Mouse (Mus musculus): ENCODE measurements around the gene Nup85. TPM values are rescaled to one million over a fixed set of nuclear protein-coding genes. Genes with fewer than 3 reads are reported as not detected.

Nup85 gene
- 10 to 100 TPM; 45.5 to 50.1 TPM for total RNA-seq (2023)

DNA sequence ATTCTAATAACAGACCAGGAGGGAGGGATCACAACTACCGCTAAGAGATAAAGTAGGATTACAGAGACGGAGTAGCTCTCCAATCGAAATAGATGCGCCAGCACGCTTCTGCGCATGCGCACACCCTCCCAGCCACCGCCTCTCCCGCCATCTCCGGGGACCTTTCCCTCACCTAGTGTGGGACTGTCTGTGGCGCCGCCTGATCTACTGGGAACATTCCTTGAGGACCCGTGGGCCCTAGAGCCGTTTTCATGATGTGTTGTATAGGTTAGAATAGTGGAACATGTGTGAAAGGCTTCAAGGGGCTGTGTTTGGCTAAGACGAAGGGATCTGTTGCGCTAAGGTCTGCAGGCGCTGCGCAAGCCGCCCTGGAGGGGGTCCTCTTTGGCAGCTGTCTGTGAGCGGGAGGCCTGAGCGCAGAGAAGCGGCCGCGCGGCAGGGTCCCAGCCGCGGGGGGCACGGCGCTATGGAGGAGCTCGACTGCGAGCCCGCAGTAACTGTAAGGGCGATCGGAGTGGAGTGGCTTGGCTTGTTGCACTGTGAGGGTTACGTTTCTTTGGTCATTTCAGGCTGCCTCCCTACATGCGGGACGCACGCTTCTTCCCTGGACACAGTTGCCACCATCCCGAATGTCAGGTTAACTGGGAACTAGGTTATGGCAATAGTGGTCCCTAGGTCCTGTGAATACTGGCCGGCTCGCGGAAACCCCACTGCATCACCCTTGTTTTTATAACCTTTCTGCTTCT, at the start of gene Nup85:
Gene Nup85, plus strand, starts transcription at position 371 of the 746 bp plus-strand sequence.

GRCm38 (mm10) chr11:115536038-115536681, 28.1 kb upstream of the Nup85 start, which contains the start of gene Sumo2:
Gene Sumo2, minus strand, starts transcription at chr11:115536276.

DNA sequence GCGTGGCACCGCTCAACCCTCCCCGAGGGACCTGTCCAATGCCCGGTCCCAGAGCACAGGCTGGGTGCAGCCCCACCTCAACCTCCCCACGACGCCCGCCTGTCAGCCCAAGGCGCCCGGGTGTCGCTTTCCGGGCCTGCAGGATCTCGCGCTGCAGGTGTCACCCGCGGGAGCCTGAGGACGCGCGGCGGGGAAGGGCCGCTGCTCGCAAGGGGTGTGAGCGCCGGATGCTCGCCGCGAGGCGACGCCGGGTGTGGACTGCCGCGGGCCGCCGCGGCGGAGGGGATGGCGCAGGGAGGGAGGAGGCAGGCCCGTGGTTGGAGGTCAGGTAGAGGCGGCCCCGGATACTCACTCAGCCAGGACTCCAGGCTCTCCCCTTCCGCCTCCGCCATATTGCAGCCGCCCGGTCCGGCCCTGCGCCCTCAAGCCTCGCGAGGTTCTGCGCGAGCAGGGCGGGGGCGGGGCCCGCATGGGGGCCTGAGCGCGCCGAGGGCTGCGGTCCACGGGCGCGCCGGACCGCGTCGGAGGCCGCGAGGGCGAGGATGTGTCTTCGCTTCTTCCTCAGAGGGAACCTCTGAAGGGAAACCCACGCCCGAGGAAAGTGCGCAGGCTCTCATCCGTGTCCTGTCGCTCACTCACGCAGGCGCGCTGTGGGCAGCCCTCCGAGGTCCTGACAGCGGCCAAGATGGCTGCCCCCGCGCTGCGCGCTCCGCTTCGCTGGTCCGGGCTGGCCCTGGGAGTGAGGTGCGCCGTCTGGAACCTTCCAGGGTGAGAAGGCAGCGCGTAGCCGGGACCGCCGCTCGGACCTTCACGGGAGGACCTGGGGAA, 39.5 kb downstream of the Nup85 start, which contains the start of the genes Mrps7 and Gga3:
Gene Mrps7, plus strand, starts transcription at position 450 of the 828 bp plus-strand sequence.
Gene Gga3, minus strand, starts transcription at position 576 of the 828 bp plus-strand sequence.

DNA sequence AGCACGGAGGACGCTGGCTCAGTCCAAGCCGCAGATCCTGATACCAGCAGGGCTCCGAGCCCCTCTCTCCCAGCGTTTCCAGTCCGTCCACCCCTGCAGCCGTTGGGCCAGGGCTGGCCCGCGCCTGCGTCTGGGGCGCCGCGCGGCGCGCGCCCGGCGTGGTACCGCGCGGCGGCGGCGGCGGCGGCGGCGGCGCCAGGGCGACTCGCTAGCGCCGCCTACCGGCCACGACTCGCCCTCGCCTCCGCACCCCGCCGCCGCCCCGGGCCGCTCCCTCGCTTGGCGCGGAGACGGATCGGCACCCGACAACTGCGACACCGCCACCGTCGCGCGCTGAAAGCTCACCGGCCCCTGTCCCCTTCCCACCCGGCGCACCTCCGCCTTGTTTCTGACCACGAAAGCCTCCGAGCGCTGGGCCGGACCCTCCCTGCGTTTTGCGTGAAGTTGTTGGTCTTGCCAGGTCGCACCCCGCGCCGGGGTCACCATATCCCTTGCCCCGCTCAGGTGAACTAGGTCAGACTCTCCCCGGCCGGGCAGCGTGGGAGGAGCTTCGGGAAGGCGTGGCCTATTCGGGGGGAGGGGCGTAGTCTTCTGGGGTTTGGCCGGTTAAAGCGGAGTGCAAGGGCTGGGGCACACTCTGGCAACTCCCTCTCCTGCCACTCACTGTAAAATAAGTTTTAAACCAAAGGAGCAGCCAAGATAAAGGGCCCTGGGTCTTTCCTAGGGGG, 48.3 kb downstream of the Nup85 start, which contains the start of gene Mif4gd:
Gene Mif4gd, minus strand, starts transcription at position 560 of the 728 bp plus-strand sequence.

GRCm38 (mm10) chr11:115627705-115628464, 63.7 kb downstream of the Nup85 start, which contains the start of gene Slc25a19:
Gene Slc25a19, minus strand, starts transcription at chr11:115628295.

Other genes starting within 250 kb of the Nup85 start
- not detected for gene Ush1g, start 242.4 kb upstream of the Nup85 start, total RNA-seq (2023)
- gene Otop3, start 229.7 kb upstream of the Nup85 start, total RNA-seq (2023) = not detected
- under 1 TPM; 0.18 to 0.49 TPM for gene Hid1, start 196.7 kb upstream of the Nup85 start, total RNA-seq (2023)
- under 1 TPM; 0.38 to 0.64 TPM for gene Cdr2l, start 182.5 kb upstream of the Nup85 start, total RNA-seq (2023)
- 10 to 100 TPM; 34.2 to 41.2 TPM for gene Mrpl58, start 160.7 kb upstream of the Nup85 start, total RNA-seq (2023)
- 100 to 1,000 TPM; 211 to 231 TPM for gene Atp5h, start 144.5 kb upstream of the Nup85 start, total RNA-seq (2023)
- 10 to 100 TPM; 18.7 to 19.1 TPM for gene Kctd2, start 144.3 kb upstream of the Nup85 start, total RNA-seq (2023)
- gene Trim80, start 123.9 kb upstream of the Nup85 start, total RNA-seq (2023) = not detected
- gene Slc16a5, start 102.0 kb upstream of the Nup85 start, total RNA-seq (2023) = not detected
- gene Armc7, start 88.8 kb upstream of the Nup85 start, total RNA-seq (2023) = 10 to 100 TPM; 42.7 to 53.4 TPM
- 10 to 100 TPM; 48.4 to 49.1 TPM for gene Nt5c, start 72.6 kb upstream of the Nup85 start, total RNA-seq (2023)
- gene Jpt1, start 50.0 kb upstream of the Nup85 start, total RNA-seq (2023) = 100 to 1,000 TPM; 148 to 154 TPM
- gene Sumo2, start 28.2 kb upstream of the Nup85 start, total RNA-seq (2023) = 100 to 1,000 TPM; 171 to 188 TPM
- 10 to 100 TPM; 11.0 to 19.1 TPM for gene Mrps7, start 39.5 kb downstream of the Nup85 start, total RNA-seq (2023)
- gene Gga3, start 39.6 kb downstream of the Nup85 start, total RNA-seq (2023) = 10 to 100 TPM; 45.3 to 59.9 TPM
- gene Mif4gd, start 48.5 kb downstream of the Nup85 start, total RNA-seq (2023) = 10 to 100 TPM; 20.5 to 21.7 TPM
- gene Slc25a19, start 63.9 kb downstream of the Nup85 start, total RNA-seq (2023) = 10 to 100 TPM in 1 of 2 experiments, 1 to 10 TPM in 1; 10.0 to 11.4 TPM
- 100 to 1,000 TPM; 206 to 211 TPM for gene Grb2, start 144.2 kb downstream of the Nup85 start, total RNA-seq (2023)
- gene Tmem94, start 201.0 kb downstream of the Nup85 start, total RNA-seq (2023) = 10 to 100 TPM; 39.2 to 46.9 TPM
- gene Caskin2, start 249.2 kb downstream of the Nup85 start, total RNA-seq (2023) = 1 to 10 TPM; 1.6 to 2.2 TPM